In the genomic region with DNA sequence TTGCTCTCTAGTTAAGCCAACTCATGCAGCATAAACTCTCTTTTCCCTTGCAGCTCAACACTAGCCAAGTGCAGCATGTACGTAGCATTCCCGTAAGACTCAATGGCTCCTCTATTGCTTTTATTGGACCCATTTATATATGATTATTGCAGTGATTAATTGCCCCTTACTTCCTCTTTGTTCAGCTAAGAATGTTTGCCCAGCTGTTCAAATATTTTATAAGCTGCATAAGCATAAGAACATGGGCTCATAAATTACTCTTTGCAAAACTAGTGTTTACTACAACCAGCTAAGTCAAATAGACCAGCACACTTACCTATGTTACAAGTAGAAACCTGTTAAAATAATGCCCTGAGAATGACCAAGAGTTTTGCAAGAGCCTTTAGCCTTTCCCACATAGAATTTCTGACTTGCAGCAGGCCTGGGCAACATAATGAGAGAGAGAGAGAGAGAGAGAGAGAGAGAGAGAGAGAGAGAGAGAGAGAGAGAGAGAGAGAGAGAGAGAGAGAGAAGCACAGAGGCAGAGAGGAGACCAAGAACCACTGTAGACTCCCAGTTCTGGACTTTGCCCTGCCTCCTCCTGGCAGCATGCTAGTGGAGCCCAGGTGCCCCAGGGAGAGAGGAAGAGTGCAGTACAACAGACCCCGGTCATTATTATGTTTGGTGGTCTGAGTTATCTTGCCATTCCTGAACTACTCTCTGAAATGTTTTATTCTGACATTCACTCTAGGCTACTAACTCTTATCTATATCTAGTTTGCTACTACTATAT, we compare ENCODE assay signal across 26 mouse cellular contexts. TPM values are rescaled to one million over a fixed set of nuclear protein-coding genes. Genes with fewer than 3 reads are reported as not detected.
DNase-seq lines count a peak whose midpoint lies in the region; ATAC-seq and TF ChIP-seq lines count a peak whose summit lies in the region.
"Had no signal": no experiment of that assay in that cellular context is flagged by ENCODE, and none has a peak within 500 bp of the region (broad histone marks: within the 10 kb centered on the region; RNA-seq: fewer than 3 reads in every experiment).

No protein-coding gene starts in this region.

- H3K9ac ChIP-seq in kidney, embryonic 14.5 days (ENCODE audit: low read depth, low read length): no peak overlapping the region
- no peak overlapping the region for H3K9ac ChIP-seq in lung, embryonic 15.5 days
- H3K9ac ChIP-seq in intestine, embryonic 15.5 days: no peak overlapping the region
- no peak overlapping the region for H3K9ac ChIP-seq in stomach, embryonic 15.5 days
- H3K9ac ChIP-seq: embryonic facial prominence, embryonic 13.5 days; forebrain, embryonic 13.5 days; liver, embryonic 14.5 days had no signal

- no peak for DNase-seq in kidney, adult 9 months
- DNase-seq in lung, adult 2 months: no peak
- DNase-seq in MN1 (ENCODE audit: low spot score): no peak
- no peak for DNase-seq in spleen, adult 12 weeks (ENCODE audit: low spot score)
- DNase-seq: adrenal gland, postnatal 14 days; cerebellum, adult 8-10 months; cerebellum, postnatal 36 days; embryo, embryonic 11 days; gastrocnemius, adult 2 months; kidney, adult 8-10 months had no signal

- TF ChIP-seq POLR2A in lung, adult 2 months (IDR thresholded peaks at IDR 0.05; ENCODE audit: borderline replicate concordance, extremely low read depth, low read depth, low read length): no peak

- no peak overlapping the region for H3K27ac ChIP-seq in kidney, embryonic 14.5 days (ENCODE audit: low read depth, low read length)
- no peak overlapping the region for H3K27ac ChIP-seq in lung, embryonic 15.5 days
- no peak overlapping the region for H3K27ac ChIP-seq in intestine, embryonic 15.5 days
- H3K27ac ChIP-seq in stomach, embryonic 15.5 days: no peak overlapping the region
- H3K27ac ChIP-seq: embryonic facial prominence, embryonic 13.5 days; forebrain, embryonic 13.5 days; gastrocnemius, adult 2 months; layer of hippocampus, adult 2 months; liver, embryonic 14.5 days; midbrain, embryonic 10.5 days had no signal

- ATAC-seq in kidney, embryonic 14.5 days (ENCODE audit: low FRiP score, low TSS enrichment): peak; percentile 81; the same call in 1 of the 2 replicates
- peak; percentile 52; the same call in 1 of the 2 replicates for ATAC-seq in lung, embryonic 15.5 days (ENCODE audit: borderline replicate concordance, extremely low read depth, low FRiP score, low TSS enrichment)
- ATAC-seq in intestine, embryonic 15.5 days: peak; percentile 96
- ATAC-seq in stomach, embryonic 15.5 days (ENCODE audit: insufficient read depth, low FRiP score, low read depth): peak; percentile 83; the same call in 1 of the 2 replicates
- ATAC-seq: forebrain, embryonic 13.5 days; hindbrain, embryonic 16.5 days had no signal

- H3K4me3 ChIP-seq in kidney, embryonic 14.5 days (ENCODE audit: low read length): no peak overlapping the region
- H3K4me3 ChIP-seq in lung, embryonic 15.5 days: no peak overlapping the region
- no peak overlapping the region for H3K4me3 ChIP-seq in lung, adult 2 months (replicated peaks; ENCODE audit: extremely low read depth, low read depth, low read length)
- H3K4me3 ChIP-seq in intestine, embryonic 15.5 days (replicated peaks): no peak overlapping the region
- no peak overlapping the region for H3K4me3 ChIP-seq in stomach, embryonic 15.5 days (replicated peaks)
- H3K4me3 ChIP-seq: embryonic facial prominence, embryonic 13.5 days; erythroblast, embryonic 14.5 days; forebrain, embryonic 13.5 days; gastrocnemius, adult 2 months; layer of hippocampus, adult 2 months; midbrain, embryonic 10.5 days had no signal

- H3K4me2 ChIP-seq in kidney, embryonic 14.5 days (replicated peaks; ENCODE audit: low read depth, low read length): no peak overlapping the region
- H3K4me2 ChIP-seq in lung, embryonic 15.5 days: no peak overlapping the region
- no peak overlapping the region for H3K4me2 ChIP-seq in intestine, embryonic 15.5 days (replicated peaks)
- no peak overlapping the region for H3K4me2 ChIP-seq in stomach, embryonic 15.5 days
- H3K4me2 ChIP-seq: embryonic facial prominence, embryonic 13.5 days; forebrain, embryonic 13.5 days; heart, embryonic 11.5 days had no signal

- no peak for TF ChIP-seq CTCF in lung, adult 2 months (IDR thresholded peaks at IDR 0.05; ENCODE audit: insufficient read depth, low read length)

- WGBS in kidney, embryonic 14.5 days: 65% methylated on average over 3 of the region's 3 CpGs
- 64% methylated on average over 3 of the region's 3 CpGs for WGBS in lung, embryonic 15.5 days
- 47% methylated on average over 3 of the region's 3 CpGs for WGBS in lung, adult 2 months
- 42% methylated on average over 3 of the region's 3 CpGs for WGBS in intestine, embryonic 15.5 days
- WGBS in stomach, embryonic 15.5 days: 47% methylated on average over 3 of the region's 3 CpGs

- no peaks in the 10 kb centered on the region for H3K36me3 ChIP-seq in kidney, embryonic 14.5 days (ENCODE audit: control insufficient read depth, insufficient read depth, low read length)
- H3K36me3 ChIP-seq in lung, embryonic 15.5 days: no peaks in the 10 kb centered on the region
- H3K36me3 ChIP-seq in intestine, embryonic 15.5 days: no peaks in the 10 kb centered on the region
- H3K36me3 ChIP-seq in stomach, embryonic 15.5 days: no peaks in the 10 kb centered on the region
- H3K36me3 ChIP-seq: embryonic facial prominence, embryonic 13.5 days; midbrain, embryonic 10.5 days had no signal

- H3K9me3 ChIP-seq in kidney, embryonic 14.5 days (ENCODE audit: control insufficient read depth, low read length): no peaks in the 10 kb centered on the region
- H3K9me3 ChIP-seq in lung, embryonic 15.5 days: no peaks in the 10 kb centered on the region
- H3K9me3 ChIP-seq in intestine, embryonic 15.5 days: no peaks in the 10 kb centered on the region
- H3K9me3 ChIP-seq in stomach, embryonic 15.5 days: no peaks in the 10 kb centered on the region
- H3K9me3 ChIP-seq: embryonic facial prominence, embryonic 13.5 days; forebrain, embryonic 13.5 days; midbrain, embryonic 10.5 days had no signal

- H3K4me1 ChIP-seq in kidney, embryonic 14.5 days (ENCODE audit: control insufficient read depth, insufficient read depth, low read length): no peaks in the 10 kb centered on the region
- H3K4me1 ChIP-seq in lung, embryonic 15.5 days: no peaks in the 10 kb centered on the region
- H3K4me1 ChIP-seq in lung, adult 2 months (ENCODE audit: control insufficient read depth, insufficient read depth, low read length): no peaks in the 10 kb centered on the region
- H3K4me1 ChIP-seq in intestine, embryonic 15.5 days (replicated peaks): no peaks in the 10 kb centered on the region
- no peaks in the 10 kb centered on the region for H3K4me1 ChIP-seq in stomach, embryonic 15.5 days
- H3K4me1 ChIP-seq: embryonic facial prominence, embryonic 13.5 days; forebrain, embryonic 13.5 days; midbrain, embryonic 10.5 days had no signal

- no peaks in the 10 kb centered on the region for H3K27me3 ChIP-seq in kidney, embryonic 14.5 days (ENCODE audit: control insufficient read depth, insufficient read depth, low read length)
- H3K27me3 ChIP-seq in lung, embryonic 15.5 days: no peaks in the 10 kb centered on the region
- H3K27me3 ChIP-seq in intestine, embryonic 15.5 days (replicated peaks): no peaks in the 10 kb centered on the region
- H3K27me3 ChIP-seq in stomach, embryonic 15.5 days (replicated peaks): no peaks in the 10 kb centered on the region
- H3K27me3 ChIP-seq: embryonic facial prominence, embryonic 13.5 days; forebrain, embryonic 13.5 days had no signal

RNA-seq across cellular contexts. Expression of gene Speer4c, which starts 20.2 kb away (rescaled TPM):
- not detected in 2 replicates for polyA plus RNA-seq in kidney, embryonic 14.5 days (2014; fragmentation: Nextera tagmentation; extraction: Ambion mirVana)
- polyA plus RNA-seq in lung, embryonic 15.5 days (2015; fragmentation: Nextera tagmentation; extraction: Ambion mirVana): not detected in 2 replicates
- 0.10 and 0.12 TPM in 2 replicates for polyA plus RNA-seq in lung, adult 2 months (2012; rRNA removed)
- polyA plus RNA-seq in intestine, embryonic 15.5 days (2015; fragmentation: Nextera tagmentation; extraction: Ambion mirVana): not detected in 2 replicates
- polyA plus RNA-seq in stomach, embryonic 15.5 days (2015; fragmentation: Nextera tagmentation; extraction: Ambion mirVana): not detected in 2 replicates
- polyA plus RNA-seq: embryonic facial prominence, embryonic 13.5 days; erythroblast, embryonic 14.5 days; forebrain, embryonic 13.5 days; frontal cortex, adult 2 months; hindbrain, embryonic 16.5 days; limb, embryonic 11.5 days; liver, embryonic 14.5 days; midbrain, embryonic 10.5 days; neural tube, embryonic 14.5 days; urinary bladder, adult 2 months had no signal
